Mouse (Mus musculus) liver, postnatal 0 days (tissue): ENCODE data around the gene Zdhhc14. TPM values are rescaled to one million over a fixed set of nuclear protein-coding genes. Genes with fewer than 3 reads are reported as not detected.

Experiments
- ATAC-seq: fragments of 200-750 bp; cut with Nextera tagmentation; 2 replicates; pipeline ENCODE4 v1.8.0; 2017; ENCODE audit warnings: mild to moderate bottlenecking, moderate library complexity
- DNase-seq: peaks from one replicate; pipeline ENCODE4 v3.0.0-alpha.2; 2016
- H3K27ac ChIP-seq: fragments of 300-500 bp; sonication (generic); 2 replicates; pipeline ENCODE4 v1.5.1; 2014; ENCODE audit warnings: antibody characterized with exemption, moderate library complexity, mild to moderate bottlenecking, low read depth
- H3K27me3 ChIP-seq: fragments of 300-500 bp; sonication (generic); 2 replicates; pipeline ENCODE4 v1.6.1; 2014; ENCODE audit warnings: low read length, control low read depth, mixed read lengths; ENCODE audit not compliant: insufficient read depth
- H3K36me3 ChIP-seq: fragments of 300-500 bp; sonication (generic); replicated peaks from 2 replicates; pipeline ENCODE4 v1.6.1; 2014; ENCODE audit warnings: mild to moderate bottlenecking, control low read depth, low read length, moderate library complexity, mixed read lengths; ENCODE audit not compliant: insufficient read depth
- H3K4me1 ChIP-seq: fragments of 300-500 bp; sonication (generic); 2 replicates; pipeline ENCODE4 v1.6.1; 2014; ENCODE audit warnings: antibody characterized with exemption, mild to moderate bottlenecking, control low read depth; ENCODE audit not compliant: insufficient read depth
- H3K4me2 ChIP-seq: fragments of 300-500 bp; sonication (generic); 2 replicates; pipeline ENCODE4 v1.6.1; 2014; ENCODE audit warnings: low read depth, mild to moderate bottlenecking, low read length, moderate library complexity, mixed read lengths
- H3K4me3 ChIP-seq: fragments of 300-500 bp; sonication (generic); 2 replicates; pipeline ENCODE4 v1.5.1; 2014; ENCODE audit warnings: low read depth, low read length
- H3K9ac ChIP-seq: fragments of 300-500 bp; sonication (generic); replicated peaks from 2 replicates; pipeline ENCODE4 v1.6.1; 2014; ENCODE audit warnings: mild to moderate bottlenecking, moderate library complexity
- H3K9me3 ChIP-seq: fragments of 300-500 bp; sonication (generic); 2 replicates; pipeline ENCODE4 v1.6.1; 2016; ENCODE audit warnings: mild to moderate bottlenecking, control low read depth, low read length, mixed read lengths
- CTCF ChIP-seq: sonication (generic); IDR thresholded peaks from 2 replicates; pipeline ENCODE4 v1.5.1; 2016; ENCODE audit warnings: antibody characterized with exemption, low read depth
- EP300 ChIP-seq: IDR thresholded peaks from 2 replicates; pipeline ENCODE4 v1.6.1; 2016; ENCODE audit warnings: antibody characterized with exemption, low read depth, mild to moderate bottlenecking
- WGBS: fragments of 180-500 bp; shearing (Covaris S2); extraction: QIAGEN DNeasy Blood & Tissue Kit; methylation state at CpG from one replicate; pipeline ENCODE4 v1.1.7; 2014; ENCODE audit not compliant: insufficient replicate concordance; 5-methylcytosine and 5-hydroxymethylcytosine counted together
- polyA plus RNA-seq: library from polyadenylated mRNA; unstranded; fragments of >200 nt; fragmentation: Nextera tagmentation; extraction: Ambion mirVana; gene quantifications from 2 replicates; pipeline ENCODE4 v1.2.1, GENCODE M21; 2015

Gene Zdhhc14
- polyA plus RNA-seq, 1 experiment from 2014 or later: 2.7 TPM

- TF ChIP-seq EP300 (no peak), CTCF (no peak)
- H3K36me3 ChIP-seq: no peaks in the 10 kb centered on the region
- DNase-seq: no peak
- H3K27me3 ChIP-seq: no peaks in the 10 kb centered on the region
- no peak overlapping the region for H3K9ac ChIP-seq
- no peaks in the 10 kb centered on the region for H3K9me3 ChIP-seq
- H3K4me2 ChIP-seq: no peak overlapping the region
- H3K4me1 ChIP-seq: peaks cover 20% of the 10 kb centered on the region
- H3K4me3 ChIP-seq: no peak overlapping the region
- WGBS: 77% methylated on average over 3 of the region's 3 CpGs
- ATAC-seq: no peak
- H3K27ac ChIP-seq: no peak overlapping the region
Measured at GRCm38 (mm10) chr17:5490351-5490750, 2.0 kb upstream of the Zdhhc14 start.

GRCm38 (mm10) chr17:5491031-5491800 lies 1.1 kb upstream of the Zdhhc14 start:
- Histone ChIP-seq H3K9me3 (no peaks in the 10 kb centered on the region), H3K4me1 (peaks cover 17% of the 10 kb centered on the region), H3K9ac (peak overlapping the region; percentile 90), H3K4me3 (peak overlapping the region; percentile 72), H3K27me3 (no peaks in the 10 kb centered on the region), H3K27ac (peak overlapping the region; percentile 90), H3K4me2 (peak overlapping the region; percentile 98), H3K36me3 (0 out of 2 replicates have a peak, but pooled peaks cover 3% of the 10 kb centered on the region)
- DNase-seq: peak; percentile 90
- WGBS: under 1% methylated on average over 29 of the region's 29 CpGs
- TF ChIP-seq EP300 (no peak), CTCF (0 out of 2 replicates have a peak, but pooled peaks have one; percentile 8)
- ATAC-seq: peak; percentile 79

GRCm38 (mm10) chr17:5492746-5493160 lies 396 bp downstream of the Zdhhc14 start:
- peak overlapping the region; percentile 90 for H3K27ac ChIP-seq
- TF ChIP-seq EP300 (no peak), CTCF (no peak)
- no peak for DNase-seq

GRCm38 (mm10) chr17:5493161-5493771 lies 909 bp downstream of the Zdhhc14 start:
- DNase-seq (peak; percentile 57), ATAC-seq (no peak)
- Histone ChIP-seq H3K27ac (peak overlapping the region; percentile 90), H3K27me3 (no peaks in the 10 kb centered on the region), H3K9me3 (no peaks in the 10 kb centered on the region), H3K4me3 (peak overlapping the region; percentile 72), H3K4me2 (peak overlapping the region; percentile 98), H3K4me1 (peaks cover 13% of the 10 kb centered on the region), H3K36me3 (0 out of 2 replicates have a peak, but pooled peaks cover 3% of the 10 kb centered on the region), H3K9ac (peak overlapping the region; percentile 90)
- TF ChIP-seq EP300 (no peak), CTCF (peak; percentile 16; the same call in 1 of the 2 replicates)
- 1% methylated on average over 45 of the region's 53 CpGs for WGBS

More at GRCm38 (mm10) chr17:5492746-5493160, 396 bp downstream of the Zdhhc14 start:
- peak; percentile 42 for ATAC-seq
- H3K9me3 ChIP-seq: no peaks in the 10 kb centered on the region
- H3K27me3 ChIP-seq: no peaks in the 10 kb centered on the region
- peak overlapping the region; percentile 72 for H3K4me3 ChIP-seq
- peak overlapping the region; percentile 90 for H3K9ac ChIP-seq
- 1% methylated on average over 43 of the region's 48 CpGs for whole genome bisulfite sequencing
- H3K4me1 ChIP-seq: peaks cover 12% of the 10 kb centered on the region
- H3K36me3 ChIP-seq: 0 out of 2 replicates have a peak, but pooled peaks cover 3% of the 10 kb centered on the region
- H3K4me2 ChIP-seq: peak overlapping the region; percentile 98

GRCm38 (mm10) chr17:5493809-5494208 lies 1.5 kb downstream of the Zdhhc14 start:
- H3K9me3 ChIP-seq: no peaks in the 10 kb centered on the region
- peak overlapping the region; percentile 98 for H3K4me2 ChIP-seq
- peaks cover 14% of the 10 kb centered on the region for H3K4me1 ChIP-seq
- H3K27ac ChIP-seq: peak overlapping the region; percentile 90; the same call in 1 of the 2 replicates
- WGBS: 13% methylated on average over 4 of the region's 4 CpGs
- peak; percentile 45 for DNase-seq
- TF ChIP-seq CTCF (no peak), EP300 (no peak)
- H3K9ac ChIP-seq: peak overlapping the region; percentile 90
- no peaks in the 10 kb centered on the region for H3K27me3 ChIP-seq
- no peak for ATAC-seq
- H3K4me3 ChIP-seq: peak overlapping the region; percentile 72
- peaks cover 3% of the 10 kb centered on the region; the same call in 1 of the 2 replicates for H3K36me3 ChIP-seq

- Histone ChIP-seq H3K9me3 (no peaks in the 10 kb centered on the region), H3K27me3 (no peaks in the 10 kb centered on the region), H3K27ac (no peak overlapping the region), H3K9ac (peak overlapping the region; percentile 90; the same call in 1 of the 2 replicates), H3K4me2 (peak overlapping the region; percentile 98), H3K4me3 (peak overlapping the region; percentile 72), H3K4me1 (peaks cover 19% of the 10 kb centered on the region), H3K36me3 (peaks cover 3% of the 10 kb centered on the region; the same call in 1 of the 2 replicates)
- TF ChIP-seq EP300: no peak
- no peak for TF ChIP-seq CTCF
- WGBS: 80% methylated on average over 7 of the region's 7 CpGs
- no peak for DNase-seq
- ATAC-seq: no peak
Measured at GRCm38 (mm10) chr17:5494832-5495231, 2.5 kb downstream of the Zdhhc14 start.
